Mouse (Mus musculus) liver, embryonic 13.5 days (tissue): ENCODE measurements around the gene 4933405L10Rik. TPM values are rescaled to one million over a fixed set of nuclear protein-coding genes. Genes with fewer than 3 reads are reported as not detected.

Experiments used
- ATAC-seq: fragments of 200-750 bp; cut with Nextera tagmentation; 2 replicates; pipeline ENCODE4 v1.8.0; 2017; ENCODE audit warnings: low read depth, mild to moderate bottlenecking, moderate number of reproducible peaks, moderate library complexity
- DNase-seq: peaks from one replicate; pipeline ENCODE4 v3.0.0; 2022
- H3K27ac ChIP-seq: fragments of 300-500 bp; sonication (generic); 2 replicates; pipeline ENCODE4 v1.5.1; 2015; ENCODE audit warnings: moderate library complexity, mild to moderate bottlenecking, inconsistent platforms
- H3K27me3 ChIP-seq: fragments of 300-500 bp; sonication (generic); 2 replicates; pipeline ENCODE4 v1.6.1; 2015; ENCODE audit warnings: mild to moderate bottlenecking, inconsistent platforms
- H3K36me3 ChIP-seq: fragments of 300-500 bp; sonication (generic); 2 replicates; pipeline ENCODE4 v1.6.1; 2015; ENCODE audit warnings: mild to moderate bottlenecking, inconsistent platforms
- H3K4me1 ChIP-seq: fragments of 300-500 bp; sonication (generic); replicated peaks from 2 replicates; pipeline ENCODE4 v1.6.1; 2015; ENCODE audit warnings: inconsistent platforms
- H3K4me2 ChIP-seq: fragments of 300-500 bp; sonication (generic); 2 replicates; pipeline ENCODE4 v1.6.1; 2015; ENCODE audit warnings: inconsistent platforms, mild to moderate bottlenecking, moderate library complexity
- H3K4me3 ChIP-seq: fragments of 300-500 bp; sonication (generic); replicated peaks from 2 replicates; pipeline ENCODE4 v1.5.1; 2015; ENCODE audit warnings: mild to moderate bottlenecking, inconsistent platforms
- H3K9ac ChIP-seq: fragments of 300-500 bp; sonication (generic); 2 replicates; pipeline ENCODE4 v1.6.1; 2015; ENCODE audit warnings: mild to moderate bottlenecking, inconsistent platforms
- H3K9me3 ChIP-seq: fragments of 300-500 bp; sonication (generic); replicated peaks from 2 replicates; pipeline ENCODE4 v1.6.1; 2016; ENCODE audit warnings: inconsistent platforms
- WGBS: fragments of 180-500 bp; shearing (Covaris S2); methylation state at CpG from one replicate; pipeline ENCODE4 v1.1.7; 2015; ENCODE audit not compliant: insufficient replicate concordance; 5-methylcytosine and 5-hydroxymethylcytosine counted together
- polyA plus RNA-seq: library from polyadenylated mRNA; unstranded; fragments of >200 nt; fragmentation: Nextera tagmentation; extraction: Ambion mirVana; gene quantifications from 2 replicates; pipeline ENCODE4 v1.2.1, GENCODE M21; 2015

The 4933405L10Rik gene
- polyA plus RNA-seq, 1 experiment from 2014 or later, result not detected

GRCm38 (mm10) chr8:105692449-105693182 is 14.8 kb upstream of the 4933405L10Rik start:
- H3K27me3 ChIP-seq, result peaks cover 15% of the 10 kb centered on the region
- H3K4me2 ChIP-seq, result no peak overlapping the region
- no peak overlapping the region for H3K27ac ChIP-seq
- H3K9me3 ChIP-seq, result no peaks in the 10 kb centered on the region
- peaks cover 41% of the 10 kb centered on the region for H3K4me1 ChIP-seq
- 77% methylated on average over 11 of the region's 11 CpGs for WGBS
- no peak for DNase-seq
- no peak overlapping the region for H3K9ac ChIP-seq
- ATAC-seq, result no peak
- no peak overlapping the region for H3K4me3 ChIP-seq
- H3K36me3 ChIP-seq, result peaks cover 11% of the 10 kb centered on the region

DNA sequence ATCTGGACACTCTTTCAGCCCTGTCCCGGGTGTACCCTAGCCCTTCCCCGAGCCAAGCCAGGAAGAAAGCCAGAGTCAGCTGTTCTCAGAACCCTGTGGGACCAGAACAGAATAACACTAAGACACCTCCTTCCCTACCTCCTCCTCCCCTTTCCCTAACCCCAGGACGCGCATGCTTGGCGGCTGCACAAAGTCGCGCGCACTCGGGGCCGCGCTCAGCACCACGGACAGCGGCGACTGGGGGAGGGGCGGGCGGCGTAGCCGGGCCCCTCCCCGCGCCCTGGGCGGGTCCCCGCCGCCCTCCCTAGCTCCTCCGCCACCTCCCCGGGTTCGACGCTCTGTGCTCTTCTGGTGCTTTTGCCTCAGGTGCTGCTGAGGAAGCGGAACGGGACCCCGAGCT is 13.8 kb upstream of the 4933405L10Rik start:
- peak overlapping the region; percentile 36; the same call in 1 of the 2 replicates for H3K9ac ChIP-seq
- 8% methylated on average over 30 of the region's 30 CpGs for WGBS
- H3K27me3 ChIP-seq, result peaks cover 15% of the 10 kb centered on the region
- H3K4me3 ChIP-seq, result peak overlapping the region; percentile 48
- H3K4me2 ChIP-seq, result peak overlapping the region; percentile 81
- H3K9me3 ChIP-seq, result no peaks in the 10 kb centered on the region
- H3K4me1 ChIP-seq, result peaks cover 35% of the 10 kb centered on the region
- DNase-seq, result peak; percentile 49
- no peak overlapping the region for H3K27ac ChIP-seq
- H3K36me3 ChIP-seq, result peaks cover 21% of the 10 kb centered on the region
- peak; percentile 62 for ATAC-seq

GRCm38 (mm10) chr8:105694051-105694799 is 13.2 kb upstream of the 4933405L10Rik start:
- peak; percentile 19 for ATAC-seq

DNA sequence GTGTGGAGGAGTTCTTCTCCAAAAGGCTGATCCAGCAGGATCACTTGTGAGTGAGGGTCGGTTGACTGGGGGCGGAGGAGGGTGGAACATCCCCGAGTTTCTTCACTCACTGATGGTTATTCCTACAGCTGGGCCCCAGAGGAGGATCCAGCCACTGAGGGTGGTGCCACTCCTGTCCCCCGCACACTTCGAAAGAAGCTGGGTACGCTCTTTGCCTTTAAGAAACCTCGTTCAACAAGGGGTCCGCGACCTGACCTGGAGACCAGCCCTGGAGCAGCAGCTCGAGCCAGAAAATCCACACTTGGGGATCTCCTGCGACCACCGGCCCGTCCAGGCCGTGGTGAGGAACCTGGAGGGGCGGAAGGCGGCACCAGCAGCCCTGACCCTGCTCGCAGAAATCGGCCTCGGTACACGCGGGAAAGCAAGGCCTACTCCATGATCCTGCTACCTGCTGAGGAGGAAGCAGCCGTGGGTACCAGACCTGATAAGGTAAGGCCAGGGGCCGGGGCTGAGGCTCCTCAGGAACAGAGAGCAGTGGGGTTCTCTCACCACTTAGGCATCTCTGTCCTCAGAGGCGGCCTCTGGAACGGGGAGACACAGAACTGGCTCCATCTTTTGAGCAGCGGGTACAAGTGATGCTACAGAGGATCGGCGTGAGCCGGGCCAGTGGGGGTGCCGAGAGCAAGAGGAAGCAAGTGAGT is 12.2 kb upstream of the 4933405L10Rik start:
- H3K4me2 ChIP-seq, result no peak overlapping the region
- peaks cover 15% of the 10 kb centered on the region for H3K27me3 ChIP-seq
- H3K9ac ChIP-seq, result no peak overlapping the region
- H3K4me1 ChIP-seq, result peaks cover 43% of the 10 kb centered on the region
- no peak overlapping the region for H3K4me3 ChIP-seq
- 76% methylated on average over 30 of the region's 30 CpGs for WGBS
- H3K36me3 ChIP-seq, result peaks cover 24% of the 10 kb centered on the region
- H3K9me3 ChIP-seq, result no peaks in the 10 kb centered on the region
- DNase-seq (no peak), ATAC-seq (no peak)
- H3K27ac ChIP-seq, result no peak overlapping the region

More at GRCm38 (mm10) chr8:105694051-105694799, 13.2 kb upstream of the 4933405L10Rik start:
- Histone ChIP-seq H3K27me3 (peaks cover 15% of the 10 kb centered on the region), H3K4me2 (peak overlapping the region; percentile 81), H3K4me1 (peaks cover 35% of the 10 kb centered on the region), H3K9me3 (no peaks in the 10 kb centered on the region), H3K4me3 (peak overlapping the region; percentile 48), H3K27ac (no peak overlapping the region), H3K36me3 (peaks cover 24% of the 10 kb centered on the region), H3K9ac (peak overlapping the region; percentile 36; the same call in 1 of the 2 replicates)
- no peak for DNase-seq
- WGBS, result 28% methylated on average over 39 of the region's 40 CpGs

- Histone ChIP-seq H3K36me3 (peaks cover 24% of the 10 kb centered on the region), H3K4me1 (peaks cover 49% of the 10 kb centered on the region), H3K9me3 (no peaks in the 10 kb centered on the region), H3K4me2 (no peak overlapping the region), H3K4me3 (no peak overlapping the region), H3K9ac (no peak overlapping the region), H3K27me3 (peaks cover 15% of the 10 kb centered on the region), H3K27ac (0 out of 2 replicates have a peak overlapping the region, but pooled peaks have one; percentile 19)
- ATAC-seq, result no peak
- 87% methylated on average over 17 of the region's 17 CpGs for WGBS
- DNase-seq, result no peak
Observed at GRCm38 (mm10) chr8:105697196-105697780, 10.2 kb upstream of the 4933405L10Rik start.

- DNase-seq (no peak), ATAC-seq (no peak)
- Histone ChIP-seq H3K36me3 (peaks cover 37% of the 10 kb centered on the region), H3K4me2 (no peak overlapping the region), H3K4me1 (peaks cover 44% of the 10 kb centered on the region), H3K9ac (no peak overlapping the region), H3K27ac (no peak overlapping the region), H3K4me3 (no peak overlapping the region), H3K27me3 (peaks cover 15% of the 10 kb centered on the region), H3K9me3 (no peaks in the 10 kb centered on the region)
- WGBS, result 92% methylated on average over 5 of the region's 5 CpGs
Observed at GRCm38 (mm10) chr8:105698734-105699133, 8.7 kb upstream of the 4933405L10Rik start.

- Histone ChIP-seq H3K27ac (no peak overlapping the region; the same call in 1 of the 2 replicates), H3K4me2 (peak overlapping the region; percentile 96), H3K4me1 (peaks cover 36% of the 10 kb centered on the region), H3K4me3 (peak overlapping the region; percentile 75), H3K36me3 (peaks cover 45% of the 10 kb centered on the region), H3K9ac (peak overlapping the region; percentile 77), H3K27me3 (peaks cover 6% of the 10 kb centered on the region), H3K9me3 (no peaks in the 10 kb centered on the region)
- no peak for DNase-seq
- 80% methylated on average over 11 of the region's 11 CpGs for WGBS
- ATAC-seq, result no peak
Observed at GRCm38 (mm10) chr8:105699488-105700215, 7.8 kb upstream of the 4933405L10Rik start.

DNA sequence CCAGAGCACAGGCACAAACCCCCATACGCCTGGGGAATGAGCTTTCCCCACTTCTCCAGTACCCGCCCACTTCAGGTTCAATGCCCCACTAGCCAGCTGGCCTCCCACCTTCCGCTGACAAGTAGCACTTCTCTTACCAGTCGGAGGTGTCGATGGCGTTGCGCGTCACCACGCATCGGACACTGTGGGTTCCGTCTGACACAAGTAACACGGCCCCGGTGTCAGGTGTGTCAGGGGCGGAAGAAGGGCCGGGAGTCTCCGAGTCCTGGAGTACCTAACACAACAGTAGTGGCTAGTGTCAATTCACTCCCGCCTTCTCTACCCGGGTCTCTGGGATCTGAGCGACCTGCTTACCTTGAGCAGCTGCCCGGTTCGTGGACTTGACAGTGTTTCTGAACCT is 6.9 kb upstream of the 4933405L10Rik start:
- Histone ChIP-seq H3K4me2 (peak overlapping the region; percentile 96), H3K36me3 (peaks cover 45% of the 10 kb centered on the region), H3K4me3 (peak overlapping the region; percentile 75), H3K4me1 (peaks cover 36% of the 10 kb centered on the region), H3K9ac (peak overlapping the region; percentile 77), H3K9me3 (no peaks in the 10 kb centered on the region), H3K27ac (peak overlapping the region; percentile 96), H3K27me3 (no peaks in the 10 kb centered on the region)
- DNase-seq, result peak; percentile 66
- peak; percentile 54 for ATAC-seq
- WGBS, result 0% methylated on average over 21 of the region's 21 CpGs

- Histone ChIP-seq H3K4me2 (peak within 1 kb of the TSS; percentile 96), H3K4me3 (peak within 1 kb of the TSS; percentile 75), H3K9me3 (no peaks in the 10 kb centered on the region), H3K27ac (peak within 1 kb of the TSS; percentile 96), H3K27me3 (no peaks in the 10 kb centered on the region), H3K36me3 (peaks cover 45% of the 10 kb centered on the region), H3K9ac (peak within 1 kb of the TSS; percentile 77), H3K4me1 (peaks cover 39% of the 10 kb centered on the region)
- WGBS, result under 1% methylated on average over 60 of the region's 60 CpGs
- DNase-seq (peak; percentile 93), ATAC-seq (peak; percentile 78)
Observed at GRCm38 (mm10) chr8:105700966-105701824, 6.3 kb upstream of the 4933405L10Rik start, which contains the start of the genes Acd and Pard6a. Acd (minus strand) TSS chr8:105701102. Pard6a (plus strand) TSS chr8:105701148.
